ENCODE assay signal across 9 mouse cellular contexts in the genomic region with DNA sequence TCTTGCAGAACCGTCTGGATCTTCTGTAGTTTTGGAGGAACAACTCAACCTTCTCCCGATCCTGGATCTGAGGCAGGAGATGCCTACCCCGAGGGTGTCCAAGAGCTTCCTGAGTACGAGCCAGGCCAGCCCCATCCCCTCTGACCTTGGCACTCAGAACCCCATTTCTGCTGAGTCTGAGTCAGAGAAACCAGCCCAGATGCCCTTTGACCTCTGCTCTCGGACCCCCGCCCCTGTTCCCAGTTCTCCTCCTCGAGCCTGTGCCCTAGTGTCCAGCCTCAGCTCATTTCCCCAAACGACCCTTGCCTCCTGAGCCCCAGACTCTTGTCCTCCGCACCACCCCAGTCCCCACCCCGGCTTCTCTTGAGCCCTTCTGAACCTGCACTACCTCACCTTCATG. TPM values are rescaled to one million over a fixed set of nuclear protein-coding genes. Genes with fewer than 3 reads are reported as not detected.
DNase-seq lines count a peak whose midpoint lies in the region; ATAC-seq and TF ChIP-seq lines count a peak whose summit lies in the region.
"Had no signal": no experiment of that assay in that cellular context is flagged by ENCODE, and none has a peak within 500 bp of the region (broad histone marks: within the 10 kb centered on the region; RNA-seq: fewer than 3 reads in every experiment).

No protein-coding gene starts in this region.

- no peaks in the 10 kb centered on the region for H3K27me3 ChIP-seq in liver, adult 2 months (ENCODE audit: control insufficient read depth, insufficient read depth, low read length)
- no peaks in the 10 kb centered on the region for H3K27me3 ChIP-seq in forebrain, embryonic 10.5 days (ENCODE audit: poor library complexity, severe bottlenecking)
- no peaks in the 10 kb centered on the region for H3K27me3 ChIP-seq in neural tube, embryonic 15.5 days (replicated peaks)

- peak overlapping the region; percentile 96 for H3K4me2 ChIP-seq in neural tube, embryonic 15.5 days

- peaks cover 2% of the 10 kb centered on the region; the same call in 1 of the 2 replicates for H3K4me1 ChIP-seq in liver, adult 2 months (ENCODE audit: control insufficient read depth, insufficient read depth, low read length)
- peaks cover 23% of the 10 kb centered on the region for H3K4me1 ChIP-seq in forebrain, embryonic 10.5 days
- H3K4me1 ChIP-seq in neural tube, embryonic 15.5 days = peaks cover 13% of the 10 kb centered on the region

- H3K36me3 ChIP-seq in liver, adult 2 months (ENCODE audit: control insufficient read depth, insufficient read depth, low read length) = no peaks in the 10 kb centered on the region
- peaks cover 41% of the 10 kb centered on the region for H3K36me3 ChIP-seq in forebrain, embryonic 10.5 days (replicated peaks)
- H3K36me3 ChIP-seq in neural tube, embryonic 15.5 days = peaks cover 29% of the 10 kb centered on the region

- DNase-seq in liver, adult 2 months (ENCODE audit: extremely low read depth, low read depth, low spot score) = no peak
- no peak for DNase-seq in liver
- DNase-seq in forebrain, embryonic 10.5 days (ENCODE audit: extremely low spot score, low spot score) = no peak
- DNase-seq in kidney, postnatal 25 days = peak; percentile 20 to 66
- DNase-seq in adrenal gland, postnatal 25 days = no peak
- DNase-seq in right cerebral cortex, postnatal 4 days = no peak
- DNase-seq in layer of hippocampus, adult 9-11 months = no peak

- peak overlapping the region; percentile 69; the same call in 1 of the 2 replicates for H3K4me3 ChIP-seq in liver, adult 2 months (ENCODE audit: insufficient read depth, low read depth, low read length)
- H3K4me3 ChIP-seq in forebrain, embryonic 10.5 days = peak overlapping the region; percentile 85
- H3K4me3 ChIP-seq in neural tube, embryonic 15.5 days (replicated peaks) = peak overlapping the region; percentile 81

- H3K9ac ChIP-seq in liver, adult 2 months (ENCODE audit: low read depth, low read length) = peak overlapping the region; percentile 63; the same call in 1 of the 2 replicates
- H3K9ac ChIP-seq in neural tube, embryonic 15.5 days (replicated peaks) = peak overlapping the region; percentile 79

- no peak for TF ChIP-seq POLR2A in liver, adult 2 months (IDR thresholded peaks at IDR 0.05; ENCODE audit: extremely low read depth, insufficient read depth, low read length)

- no peaks in the 10 kb centered on the region for H3K9me3 ChIP-seq in forebrain, embryonic 10.5 days
- no peaks in the 10 kb centered on the region for H3K9me3 ChIP-seq in neural tube, embryonic 15.5 days (replicated peaks)

- H3K27ac ChIP-seq in liver, adult 2 months (replicated peaks; ENCODE audit: insufficient read depth, low read depth, low read length) = no peak overlapping the region
- peak overlapping the region; percentile 94 for H3K27ac ChIP-seq in forebrain, embryonic 10.5 days
- H3K27ac ChIP-seq in neural tube, embryonic 15.5 days (replicated peaks) = 0 out of 2 replicates have a peak overlapping the region, but pooled peaks have one; percentile 87
- H3K27ac ChIP-seq: macrophage had no signal

- H3K79me2 ChIP-seq in liver, adult 2 months (ENCODE audit: control insufficient read depth, insufficient read depth, low read length) = no peaks in the 10 kb centered on the region

- 29% methylated on average over 10 of the region's 10 CpGs for WGBS in liver, adult 2 months
- WGBS in forebrain, embryonic 10.5 days = 36% methylated on average over 10 of the region's 10 CpGs
- WGBS in neural tube, embryonic 15.5 days = 33% methylated on average over 10 of the region's 10 CpGs

- no peak for TF ChIP-seq CTCF in liver, adult 2 months (IDR thresholded peaks at IDR 0.05; ENCODE audit: low read depth, low read length)

- ATAC-seq in neural tube, embryonic 15.5 days (ENCODE audit: low FRiP score) = peak; percentile 15; the same call in 1 of the 2 replicates

RNA-seq across cellular contexts. Expression of gene Spag4, which starts 1.2 kb away (rescaled TPM):
- total RNA-seq in liver, adult 2 months (2014; rRNA removed) = 1.6 and 1.7 TPM in 2 replicates
- 4.8 and 5.5 TPM in 2 replicates for polyA plus RNA-seq in liver, adult 2 months (2012; rRNA removed)
- polyA plus RNA-seq in forebrain, embryonic 10.5 days (2016; fragmentation: Nextera tagmentation; extraction: Ambion mirVana) = 4.1 TPM in 2 replicates
- 5.9 and 6.4 TPM in 2 replicates for polyA plus RNA-seq in neural tube, embryonic 15.5 days (2015; fragmentation: Nextera tagmentation; extraction: Ambion mirVana)
- 2.4 and 2.9 TPM in 2 replicates for total RNA-seq in adrenal gland, postnatal 25 days (2021)
- polyA plus RNA-seq: macrophage had no signal

RNA-seq across cellular contexts. Expression of gene Fer1l4, which starts 13.4 kb away (rescaled TPM):
- not detected in 2 replicates for total RNA-seq in liver, adult 2 months (2014; rRNA removed)
- polyA plus RNA-seq in liver, adult 2 months (2012; rRNA removed) = 0.06 TPM in 1 of 2 replicates, not detected in the other
- polyA plus RNA-seq in forebrain, embryonic 10.5 days (2016; fragmentation: Nextera tagmentation; extraction: Ambion mirVana) = not detected in 2 replicates
- polyA plus RNA-seq in neural tube, embryonic 15.5 days (2015; fragmentation: Nextera tagmentation; extraction: Ambion mirVana) = 0.09 TPM in 2 replicates
- not detected in 2 replicates for total RNA-seq in adrenal gland, postnatal 25 days (2021)
- polyA plus RNA-seq: macrophage had no signal

RNA-seq across cellular contexts. Expression of gene Cpne1, which starts 45.6 kb away (rescaled TPM):
- total RNA-seq in liver, adult 2 months (2014; rRNA removed) = 18.3 and 21.9 TPM in 2 replicates
- polyA plus RNA-seq in liver, adult 2 months (2012; rRNA removed) = 30.9 and 32.3 TPM in 2 replicates
- polyA plus RNA-seq in forebrain, embryonic 10.5 days (2016; fragmentation: Nextera tagmentation; extraction: Ambion mirVana) = 63.3 and 73.3 TPM in 2 replicates
- polyA plus RNA-seq in neural tube, embryonic 15.5 days (2015; fragmentation: Nextera tagmentation; extraction: Ambion mirVana) = 28.3 and 35.3 TPM in 2 replicates
- 32.5 and 59.7 TPM in 2 replicates for total RNA-seq in adrenal gland, postnatal 25 days (2021)

RNA-seq across cellular contexts. Expression of gene Rbm12, which starts 45.7 kb away (rescaled TPM):
- 3.9 and 5.1 TPM in 2 replicates for total RNA-seq in liver, adult 2 months (2014; rRNA removed)
- 4.0 and 4.2 TPM in 2 replicates for polyA plus RNA-seq in liver, adult 2 months (2012; rRNA removed)
- polyA plus RNA-seq in forebrain, embryonic 10.5 days (2016; fragmentation: Nextera tagmentation; extraction: Ambion mirVana) = 47.5 and 50.4 TPM in 2 replicates
- polyA plus RNA-seq in neural tube, embryonic 15.5 days (2015; fragmentation: Nextera tagmentation; extraction: Ambion mirVana) = 17.7 and 21.9 TPM in 2 replicates
- total RNA-seq in adrenal gland, postnatal 25 days (2021) = 23.0 and 26.1 TPM in 2 replicates

RNA-seq across cellular contexts. Expression of gene Ergic3, which starts 58.3 kb away (rescaled TPM):
- total RNA-seq in liver, adult 2 months (2014; rRNA removed) = 59.2 and 71.9 TPM in 2 replicates
- 168 and 185 TPM in 2 replicates for polyA plus RNA-seq in liver, adult 2 months (2012; rRNA removed)
- polyA plus RNA-seq in forebrain, embryonic 10.5 days (2016; fragmentation: Nextera tagmentation; extraction: Ambion mirVana) = 194 and 199 TPM in 2 replicates
- 395 and 438 TPM in 2 replicates for polyA plus RNA-seq in neural tube, embryonic 15.5 days (2015; fragmentation: Nextera tagmentation; extraction: Ambion mirVana)
- 242 and 246 TPM in 2 replicates for total RNA-seq in adrenal gland, postnatal 25 days (2021)

Comparison
In these comparisons a context has a peak if more than half of its experiments do, and no peak if none do; other contexts are left out.
1. DNase-seq: peak in kidney, postnatal 25 days (2 of 2); none in liver, adult 2 months (single experiment), liver (single experiment), forebrain, embryonic 10.5 days (single experiment), adrenal gland, postnatal 25 days (single experiment), right cerebral cortex, postnatal 4 days (single experiment) and layer of hippocampus, adult 9-11 months (single experiment).
2. Peak in every context shown above with its lines, with median percentiles within 50 percentile points of each other: H3K4me3 ChIP-seq.